Mouse (Mus musculus) stomach, embryonic 15.5 days (tissue): ENCODE data around the gene Igfbp7. TPM values are rescaled to one million over a fixed set of nuclear protein-coding genes. Genes with fewer than 3 reads are reported as not detected.
A peak's percentile ranks its signal among the peaks of the same experiment; 100 is the strongest.

Experiments used
- ATAC-seq: fragments of 200-750 bp; cut with Nextera tagmentation; 2 replicates; pipeline ENCODE4 v1.8.0; 2017; ENCODE audit warnings: low read depth, moderate number of reproducible peaks, moderate TSS enrichment; ENCODE audit not compliant: insufficient read depth, low FRiP score
- H3K27ac ChIP-seq: fragments of 300-500 bp; sonication (generic); 2 replicates; pipeline ENCODE4 v1.5.1; 2015; ENCODE audit warnings: mild to moderate bottlenecking, inconsistent platforms
- H3K27me3 ChIP-seq: fragments of 300-500 bp; sonication (generic); replicated peaks from 2 replicates; pipeline ENCODE4 v1.6.1; 2015; ENCODE audit warnings: inconsistent platforms
- H3K36me3 ChIP-seq: fragments of 300-500 bp; sonication (generic); 2 replicates; pipeline ENCODE4 v1.6.1; 2015; ENCODE audit warnings: inconsistent platforms
- H3K4me1 ChIP-seq: fragments of 300-500 bp; sonication (generic); 2 replicates; pipeline ENCODE4 v1.6.1; 2015; ENCODE audit warnings: inconsistent platforms
- H3K4me2 ChIP-seq: fragments of 300-500 bp; sonication (generic); 2 replicates; pipeline ENCODE4 v1.6.1; 2015; ENCODE audit warnings: mild to moderate bottlenecking, inconsistent platforms
- H3K4me3 ChIP-seq: fragments of 300-500 bp; sonication (generic); replicated peaks from 2 replicates; pipeline ENCODE4 v1.5.1; 2015; ENCODE audit warnings: inconsistent platforms
- H3K9ac ChIP-seq: fragments of 300-500 bp; sonication (generic); 2 replicates; pipeline ENCODE4 v1.6.1; 2015; ENCODE audit warnings: inconsistent platforms
- H3K9me3 ChIP-seq: fragments of 300-500 bp; sonication (generic); 2 replicates; pipeline ENCODE4 v1.6.1; 2016; ENCODE audit warnings: inconsistent platforms
- WGBS: fragments of 180-500 bp; shearing (Covaris S2); methylation state at CpG from one replicate; pipeline ENCODE4 v1.1.7; 2015; 5-methylcytosine and 5-hydroxymethylcytosine counted together
- polyA plus RNA-seq: library from polyadenylated mRNA; unstranded; fragments of >200 nt; fragmentation: Nextera tagmentation; extraction: Ambion mirVana; gene quantifications from 2 replicates; pipeline ENCODE4 v1.2.1, GENCODE M21; 2015

The Igfbp7 gene
- polyA plus RNA-seq, 1 experiment from 2014 or later, result 174 TPM

GRCm38 (mm10) chr5:77361006-77361405, 46.8 kb downstream of the Igfbp7 start:
- H3K27me3 ChIP-seq, result no peaks in the 10 kb centered on the region
- no peak overlapping the region for H3K4me3 ChIP-seq
- no peak for ATAC-seq
- H3K4me1 ChIP-seq, result peaks cover 26% of the 10 kb centered on the region
- no peak overlapping the region for H3K27ac ChIP-seq
- no peaks in the 10 kb centered on the region for H3K36me3 ChIP-seq
- H3K9ac ChIP-seq, result no peak overlapping the region
- WGBS, result 60% methylated on average over 4 of the region's 4 CpGs
- no peaks in the 10 kb centered on the region for H3K9me3 ChIP-seq
- no peak overlapping the region for H3K4me2 ChIP-seq

DNA sequence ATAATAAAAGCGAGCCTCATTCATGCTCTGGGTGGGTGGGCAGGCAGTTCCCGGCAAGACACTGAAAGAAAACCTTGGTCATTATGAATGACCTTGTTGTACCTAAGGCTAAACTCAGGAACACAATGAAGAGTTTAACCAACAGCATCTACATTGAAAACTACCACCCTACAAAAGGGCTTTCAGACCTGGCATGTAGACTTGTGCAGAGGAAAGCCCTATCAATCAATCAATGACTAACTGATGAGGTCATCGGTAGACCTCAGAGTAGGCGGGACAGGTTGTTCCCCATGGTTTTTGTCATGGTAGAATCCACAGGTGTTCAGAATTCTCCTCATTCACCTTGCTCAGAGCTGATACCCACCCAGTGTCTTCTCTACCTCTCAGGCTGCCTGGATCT, 47.9 kb downstream of the Igfbp7 start:
- Histone ChIP-seq H3K4me3 (no peak overlapping the region), H3K4me1 (peaks cover 29% of the 10 kb centered on the region), H3K36me3 (no peaks in the 10 kb centered on the region), H3K27me3 (no peaks in the 10 kb centered on the region), H3K27ac (no peak overlapping the region), H3K4me2 (no peak overlapping the region), H3K9me3 (no peaks in the 10 kb centered on the region), H3K9ac (no peak overlapping the region)
- ATAC-seq, result no peak
- 87% methylated on average over 4 of the region's 4 CpGs for WGBS

- H3K27me3 ChIP-seq, result no peaks in the 10 kb centered on the region
- H3K36me3 ChIP-seq, result no peaks in the 10 kb centered on the region
- H3K9ac ChIP-seq, result no peak overlapping the region
- 3% methylated on average over 10 of the region's 10 CpGs for WGBS
- ATAC-seq, result peak; percentile 65
- peak overlapping the region; percentile 90 for H3K27ac ChIP-seq
- H3K4me3 ChIP-seq, result peak overlapping the region; percentile 42
- H3K9me3 ChIP-seq, result no peaks in the 10 kb centered on the region
- peak overlapping the region; percentile 59 for H3K4me2 ChIP-seq
- H3K4me1 ChIP-seq, result peaks cover 27% of the 10 kb centered on the region; the same call in 1 of the 2 replicates
These were observed 49.5 kb downstream of the Igfbp7 start for GRCm38 (mm10) chr5:77358347-77358746.

- H3K4me1 ChIP-seq, result peaks cover 27% of the 10 kb centered on the region; the same call in 1 of the 2 replicates
- peak overlapping the region; percentile 59 for H3K4me2 ChIP-seq
- no peaks in the 10 kb centered on the region for H3K36me3 ChIP-seq
- H3K9me3 ChIP-seq, result no peaks in the 10 kb centered on the region
- WGBS, result 15% methylated on average over 22 of the region's 22 CpGs
- H3K4me3 ChIP-seq, result peak overlapping the region; percentile 42
- ATAC-seq, result peak; percentile 76
- H3K27ac ChIP-seq, result peak overlapping the region; percentile 90
- H3K9ac ChIP-seq, result no peak overlapping the region
- no peaks in the 10 kb centered on the region for H3K27me3 ChIP-seq
These were observed 50.3 kb downstream of the Igfbp7 start for GRCm38 (mm10) chr5:77357405-77358149.

- H3K27me3 ChIP-seq, result no peaks in the 10 kb centered on the region
- WGBS, result 68% methylated on average over 19 of the region's 19 CpGs
- H3K36me3 ChIP-seq, result no peaks in the 10 kb centered on the region; the same call in 1 of the 2 replicates
- no peak for ATAC-seq
- H3K9ac ChIP-seq, result no peak overlapping the region
- no peak overlapping the region for H3K4me3 ChIP-seq
- H3K4me2 ChIP-seq, result no peak overlapping the region; the same call in 1 of the 2 replicates
- no peaks in the 10 kb centered on the region for H3K9me3 ChIP-seq
- peak overlapping the region; percentile 83 for H3K27ac ChIP-seq
- H3K4me1 ChIP-seq, result peaks cover 27% of the 10 kb centered on the region; the same call in 1 of the 2 replicates
These were observed 52.3 kb downstream of the Igfbp7 start for GRCm38 (mm10) chr5:77355307-77356265.

- WGBS, result 7% methylated on average over 16 of the region's 16 CpGs
- Histone ChIP-seq H3K9ac (no peak overlapping the region), H3K36me3 (peaks cover under 1% of the 10 kb centered on the region), H3K4me1 (peaks cover 27% of the 10 kb centered on the region; the same call in 1 of the 2 replicates), H3K27me3 (no peaks in the 10 kb centered on the region), H3K9me3 (no peaks in the 10 kb centered on the region), H3K4me3 (no peak overlapping the region; the same call in 1 of the 2 replicates), H3K27ac (peak overlapping the region; percentile 59; the same call in 1 of the 2 replicates), H3K4me2 (peak overlapping the region; percentile 45)
- ATAC-seq, result no peak
These were observed 53.5 kb downstream of the Igfbp7 start for GRCm38 (mm10) chr5:77354361-77354787.

GRCm38 (mm10) chr5:77351691-77352090, 56.1 kb downstream of the Igfbp7 start:
- Histone ChIP-seq H3K27me3 (no peaks in the 10 kb centered on the region), H3K36me3 (peaks cover 22% of the 10 kb centered on the region), H3K4me2 (no peak overlapping the region), H3K9me3 (no peaks in the 10 kb centered on the region), H3K9ac (no peak overlapping the region), H3K4me3 (no peak overlapping the region), H3K4me1 (peaks cover 14% of the 10 kb centered on the region; the same call in 1 of the 2 replicates), H3K27ac (no peak overlapping the region)
- WGBS, result 76% methylated on average over 9 of the region's 9 CpGs
- no peak for ATAC-seq

DNA sequence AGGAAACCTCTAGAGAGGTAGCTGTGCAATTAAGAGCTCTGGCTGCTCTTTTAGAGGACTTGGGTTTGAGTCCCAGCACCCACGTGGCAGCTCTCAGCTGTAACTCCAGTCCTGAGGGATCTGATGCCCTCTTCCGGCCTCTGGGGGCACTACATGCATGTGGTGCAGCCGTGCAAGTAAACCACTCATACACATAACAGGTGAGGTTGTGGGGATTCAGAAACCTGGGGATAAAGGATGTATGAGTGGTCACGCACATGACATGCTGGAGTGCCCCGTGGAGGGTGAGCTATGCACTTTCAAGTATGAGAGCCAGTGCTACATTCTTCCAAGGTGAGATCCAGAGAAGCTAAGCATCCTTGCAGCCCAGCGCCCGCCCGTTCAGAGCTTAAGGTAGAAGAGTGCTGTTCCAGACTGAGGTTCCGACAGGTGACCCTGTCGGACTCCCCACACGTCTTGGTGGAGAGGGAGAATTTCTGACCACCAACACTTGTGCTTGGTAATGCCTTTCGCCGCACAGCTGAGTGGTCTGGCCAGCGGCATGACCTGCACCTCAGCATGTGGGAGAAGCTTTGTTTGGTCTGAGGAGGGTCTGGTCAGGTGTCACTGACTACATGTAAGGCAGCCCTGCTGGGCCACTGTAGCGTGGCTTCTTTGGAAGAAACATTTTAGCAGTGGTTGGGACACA, 57.7 kb downstream of the Igfbp7 start:
- Histone ChIP-seq H3K9me3 (no peaks in the 10 kb centered on the region), H3K9ac (no peak overlapping the region), H3K4me3 (no peak overlapping the region), H3K27me3 (no peaks in the 10 kb centered on the region), H3K36me3 (peaks cover 34% of the 10 kb centered on the region), H3K4me2 (no peak overlapping the region), H3K27ac (no peak overlapping the region), H3K4me1 (0 out of 2 replicates have a peak, but pooled peaks cover 7% of the 10 kb centered on the region)
- ATAC-seq, result no peak
- 90% methylated on average over 15 of the region's 15 CpGs for WGBS

- H3K27ac ChIP-seq, result no peak overlapping the region
- no peak overlapping the region for H3K4me2 ChIP-seq
- H3K9me3 ChIP-seq, result no peaks in the 10 kb centered on the region
- no peak overlapping the region for H3K4me3 ChIP-seq
- no peak overlapping the region for H3K9ac ChIP-seq
- WGBS, result 92% methylated on average over 8 of the region's 8 CpGs
- H3K27me3 ChIP-seq, result no peaks in the 10 kb centered on the region
- no peak for ATAC-seq
- H3K4me1 ChIP-seq, result no peaks in the 10 kb centered on the region
- H3K36me3 ChIP-seq, result peaks cover 42% of the 10 kb centered on the region
These were observed 58.9 kb downstream of the Igfbp7 start for GRCm38 (mm10) chr5:77348901-77349300.

DNA sequence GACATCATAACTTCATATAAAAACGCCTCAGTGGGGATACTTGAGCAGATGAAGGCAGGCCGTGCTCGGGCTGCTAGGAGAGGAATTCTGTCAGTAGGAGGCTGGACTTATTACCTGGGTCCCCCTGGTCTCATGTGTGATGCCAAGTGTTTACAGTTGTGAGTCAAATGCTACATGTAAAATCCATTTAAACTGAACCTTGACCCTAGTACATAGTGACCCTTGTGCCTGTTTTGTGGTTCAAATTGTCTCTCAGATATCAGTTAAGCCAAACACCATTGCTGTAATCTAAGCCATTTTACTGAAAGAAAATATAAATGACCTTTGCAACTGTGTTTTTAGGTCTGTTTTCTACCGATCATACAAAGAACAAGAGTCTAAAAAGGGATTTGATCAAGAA, 67.8 kb downstream of the Igfbp7 start:
- no peak overlapping the region for H3K27ac ChIP-seq
- no peak overlapping the region for H3K4me2 ChIP-seq
- no peak overlapping the region for H3K9ac ChIP-seq
- H3K4me3 ChIP-seq, result no peak overlapping the region
- no peak for ATAC-seq
- no peaks in the 10 kb centered on the region for H3K9me3 ChIP-seq
- 82% methylated on average over 4 of the region's 4 CpGs for WGBS
- H3K27me3 ChIP-seq, result no peaks in the 10 kb centered on the region
- peaks cover 63% of the 10 kb centered on the region for H3K36me3 ChIP-seq
- no peaks in the 10 kb centered on the region for H3K4me1 ChIP-seq

GRCm38 (mm10) chr5:77330154-77330553, 77.7 kb downstream of the Igfbp7 start:
- no peak overlapping the region for H3K27ac ChIP-seq
- H3K4me2 ChIP-seq, result no peak overlapping the region
- 76% methylated on average over 5 of the region's 5 CpGs for WGBS
- no peaks in the 10 kb centered on the region for H3K27me3 ChIP-seq
- H3K4me1 ChIP-seq, result no peaks in the 10 kb centered on the region
- H3K36me3 ChIP-seq, result peaks cover 46% of the 10 kb centered on the region
- no peaks in the 10 kb centered on the region for H3K9me3 ChIP-seq
- no peak for ATAC-seq
- H3K9ac ChIP-seq, result no peak overlapping the region
- no peak overlapping the region for H3K4me3 ChIP-seq
